Mouse (Mus musculus): Measurements from ENCODE around the gene Ulk4. TPM values are rescaled to one million over a fixed set of nuclear protein-coding genes. Genes with fewer than 3 reads are reported as not detected.
A peak's percentile ranks its signal among the peaks of the same experiment; 100 is the strongest.

Ulk4 gene
- 2.5 and 4.6 TPM in 2 replicates for polyA plus RNA-seq (2011; ENCODE audit: insufficient read length, low read depth, missing spikeins)

- H3K4me1 ChIP-seq (ENCODE audit: control insufficient read depth, insufficient read depth, low read length): no peaks in the 10 kb centered on the region
- H3K27ac ChIP-seq (ENCODE audit: insufficient read depth, low read length): peak within 1 kb of the TSS; percentile 7; the same call in 1 of the 2 replicates
- peak within 1 kb of the TSS; percentile 65 for H3K4me3 ChIP-seq (ENCODE audit: insufficient read depth, low read length)
- TF ChIP-seq CTCF (IDR thresholded peaks at IDR 0.05; ENCODE audit: borderline replicate concordance, insufficient read depth, low read length): no peak
- TF ChIP-seq POLR2A (IDR thresholded peaks at IDR 0.05; ENCODE audit: low read depth, low read length): peak; percentile 90
These were observed at the start of gene Ulk4 for GRCm38 (mm10) chr9:121277118-121278060. Gene Ulk4 (minus strand): TSS chr9:121277197.

GRCm38 (mm10) chr9:121322034-121322433 is 45.0 kb upstream of the Ulk4 start:
- Histone ChIP-seq H3K27ac (ENCODE audit: insufficient read depth, low read length) (no peak overlapping the region), H3K4me1 (ENCODE audit: control insufficient read depth, insufficient read depth, low read length) (0 out of 2 replicates have a peak, but pooled peaks cover 2% of the 10 kb centered on the region), H3K4me3 (ENCODE audit: insufficient read depth, low read length) (no peak overlapping the region)
- TF ChIP-seq POLR2A (IDR thresholded peaks at IDR 0.05; ENCODE audit: low read depth, low read length) (no peak), CTCF (IDR thresholded peaks at IDR 0.05; ENCODE audit: borderline replicate concordance, insufficient read depth, low read length) (no peak)

GRCm38 (mm10) chr9:121321118-121321517 is 44.1 kb upstream of the Ulk4 start:
- no peak for TF ChIP-seq CTCF (IDR thresholded peaks at IDR 0.05; ENCODE audit: borderline replicate concordance, insufficient read depth, low read length)
- no peak for TF ChIP-seq POLR2A (IDR thresholded peaks at IDR 0.05; ENCODE audit: low read depth, low read length)
- Histone ChIP-seq H3K4me1 (ENCODE audit: control insufficient read depth, insufficient read depth, low read length) (0 out of 2 replicates have a peak, but pooled peaks cover 8% of the 10 kb centered on the region), H3K4me3 (ENCODE audit: insufficient read depth, low read length) (no peak overlapping the region), H3K27ac (ENCODE audit: insufficient read depth, low read length) (no peak overlapping the region)

GRCm38 (mm10) chr9:121320433-121320832 is 43.4 kb upstream of the Ulk4 start:
- no peak overlapping the region for H3K27ac ChIP-seq (ENCODE audit: insufficient read depth, low read length)
- no peak overlapping the region for H3K4me3 ChIP-seq (ENCODE audit: insufficient read depth, low read length)
- H3K4me1 ChIP-seq (ENCODE audit: control insufficient read depth, insufficient read depth, low read length): peaks cover 12% of the 10 kb centered on the region
- TF ChIP-seq POLR2A (IDR thresholded peaks at IDR 0.05; ENCODE audit: low read depth, low read length): no peak
- TF ChIP-seq CTCF (IDR thresholded peaks at IDR 0.05; ENCODE audit: borderline replicate concordance, insufficient read depth, low read length): no peak

GRCm38 (mm10) chr9:121319323-121319966 is 42.4 kb upstream of the Ulk4 start:
- H3K4me1 ChIP-seq (ENCODE audit: control insufficient read depth, insufficient read depth, low read length): peaks cover 12% of the 10 kb centered on the region
- H3K27ac ChIP-seq (ENCODE audit: insufficient read depth, low read length): no peak overlapping the region
- H3K4me3 ChIP-seq (ENCODE audit: insufficient read depth, low read length): no peak overlapping the region
- TF ChIP-seq POLR2A (IDR thresholded peaks at IDR 0.05; ENCODE audit: low read depth, low read length): no peak
- no peak for TF ChIP-seq CTCF (IDR thresholded peaks at IDR 0.05; ENCODE audit: borderline replicate concordance, insufficient read depth, low read length)

DNA sequence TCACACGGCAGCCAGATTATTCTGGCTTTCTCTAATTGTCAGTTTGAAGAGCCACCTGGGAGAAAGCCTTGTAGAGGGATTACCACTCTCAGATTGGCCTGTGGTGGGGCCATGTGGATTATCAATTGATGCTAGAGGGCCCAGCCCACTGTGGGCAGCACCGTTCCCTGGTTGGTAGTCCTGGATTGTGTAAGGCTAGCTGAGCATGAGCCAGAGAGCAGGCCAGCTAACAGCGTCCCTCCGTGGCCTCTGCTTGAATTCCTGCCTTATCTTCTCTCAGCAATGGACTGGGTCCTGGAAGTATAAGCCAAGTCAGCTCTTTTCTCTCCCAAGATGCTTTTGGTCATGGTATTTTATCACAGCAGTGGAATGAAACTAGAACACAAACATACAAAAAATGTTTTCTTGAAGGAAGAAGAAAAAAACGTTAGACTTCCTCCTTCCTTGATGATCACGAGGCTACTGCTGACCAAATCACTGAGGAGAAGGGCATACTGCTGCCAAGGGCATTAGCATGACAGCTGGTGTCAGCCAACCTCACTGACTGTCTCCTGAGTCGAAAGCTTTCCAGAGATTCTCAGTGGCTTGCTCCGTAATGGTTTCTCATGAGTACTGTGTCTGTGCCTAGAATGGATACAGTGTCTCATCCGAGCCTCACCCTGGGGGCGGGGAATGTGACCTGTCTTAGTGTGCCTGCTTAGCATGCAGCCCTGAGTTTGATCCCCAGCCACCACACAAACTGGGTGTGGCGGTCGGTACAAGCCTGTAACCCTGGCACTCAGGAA is 39.8 kb upstream of the Ulk4 start:
- H3K4me1 ChIP-seq (ENCODE audit: control insufficient read depth, insufficient read depth, low read length): peaks cover 12% of the 10 kb centered on the region
- H3K27ac ChIP-seq (ENCODE audit: insufficient read depth, low read length): no peak overlapping the region

GRCm38 (mm10) chr9:121315901-121316595 is 39.1 kb upstream of the Ulk4 start:
- Histone ChIP-seq H3K4me3 (ENCODE audit: insufficient read depth, low read length) (no peak overlapping the region), H3K27ac (ENCODE audit: insufficient read depth, low read length) (no peak overlapping the region), H3K4me1 (ENCODE audit: control insufficient read depth, insufficient read depth, low read length) (peaks cover 12% of the 10 kb centered on the region)
- TF ChIP-seq POLR2A (IDR thresholded peaks at IDR 0.05; ENCODE audit: low read depth, low read length) (no peak), CTCF (IDR thresholded peaks at IDR 0.05; ENCODE audit: borderline replicate concordance, insufficient read depth, low read length) (no peak)

More for the DNA sequence above, 39.8 kb upstream of the Ulk4 start:
- TF ChIP-seq CTCF (IDR thresholded peaks at IDR 0.05; ENCODE audit: borderline replicate concordance, insufficient read depth, low read length) (no peak), POLR2A (IDR thresholded peaks at IDR 0.05; ENCODE audit: low read depth, low read length) (no peak)
- H3K4me3 ChIP-seq (ENCODE audit: insufficient read depth, low read length): no peak overlapping the region

DNA sequence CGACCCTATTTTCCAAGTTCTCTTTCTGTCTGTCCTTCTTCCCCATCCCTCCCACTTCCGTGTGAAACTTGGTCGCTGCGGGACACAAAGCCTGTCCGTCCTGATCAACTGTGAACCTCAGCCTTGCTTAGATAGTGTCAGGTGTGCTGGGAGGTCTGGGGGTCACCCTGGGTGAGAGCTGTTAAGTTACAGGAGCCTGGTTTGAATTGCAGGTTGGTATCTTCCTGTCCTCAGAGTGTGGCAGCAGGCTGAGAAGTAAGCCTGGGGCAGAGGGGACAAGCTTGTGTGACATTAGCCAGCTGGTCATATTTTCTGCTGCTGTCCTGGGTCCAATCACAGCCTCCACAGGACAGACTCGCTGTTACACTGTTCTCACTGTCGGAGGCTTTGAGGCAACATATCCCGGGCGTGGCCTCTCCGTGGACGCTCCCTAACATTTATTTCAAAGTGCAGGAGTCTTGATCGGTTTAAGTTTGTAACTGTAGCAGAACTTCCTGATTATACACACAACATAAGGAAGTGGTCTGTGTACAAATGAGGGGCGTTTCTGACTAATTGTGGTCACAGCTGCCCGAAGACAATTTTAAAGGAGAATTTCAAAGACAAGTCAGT is 37.6 kb upstream of the Ulk4 start:
- H3K27ac ChIP-seq (ENCODE audit: insufficient read depth, low read length): peak overlapping the region; percentile 92
- H3K4me3 ChIP-seq (ENCODE audit: insufficient read depth, low read length): peak overlapping the region; percentile 45
- TF ChIP-seq CTCF (IDR thresholded peaks at IDR 0.05; ENCODE audit: borderline replicate concordance, insufficient read depth, low read length): no peak
- TF ChIP-seq POLR2A (IDR thresholded peaks at IDR 0.05; ENCODE audit: low read depth, low read length): peak; percentile 39
- H3K4me1 ChIP-seq (ENCODE audit: control insufficient read depth, insufficient read depth, low read length): peaks cover 12% of the 10 kb centered on the region
